Mouse (Mus musculus): ENCODE results near the gene Kctd12b. TPM values are rescaled to one million over a fixed set of nuclear protein-coding genes. Genes with fewer than 3 reads are reported as not detected.

Gene Kctd12b
- under 1 TPM; under 0.01 to 0.21 TPM for polyA plus RNA-seq (2012; fragmentation: generic; extraction: Trizol)

GRCm38 (mm10) chrX:153695782-153696395, at the start of gene Kctd12b:
Gene Kctd12b, minus strand, starts transcription at chrX:153696391.

GRCm38 (mm10) chrX:153723110-153723916, 27.1 kb upstream of the Kctd12b start, which contains the start of gene Nbdy:
Gene Nbdy, plus strand, starts transcription at chrX:153723590.

Other genes starting within 250 kb of the Kctd12b start
- gene Ubqln2, start 198.2 kb downstream of the Kctd12b start, polyA plus RNA-seq (2012; fragmentation: generic; extraction: Trizol): 10 to 100 TPM; 11.0 to 50.9 TPM
- gene Cypt3, start 137.8 kb downstream of the Kctd12b start, polyA plus RNA-seq (2012; fragmentation: generic; extraction: Trizol): not detected
- 100 to 1,000 TPM in 1 of 2 experiments, 10 to 100 TPM in 1; 42.4 to 162 TPM for gene Nbdy, start 27.2 kb upstream of the Kctd12b start, polyA plus RNA-seq (2012; fragmentation: generic; extraction: Trizol)
- gene Spin2c, start 135.8 kb upstream of the Kctd12b start, polyA plus RNA-seq (2012; fragmentation: generic; extraction: Trizol): 1 to 10 TPM in 1 of 2 experiments, under 1 TPM in 1; 0.11 to 2.0 TPM

Measured in C3H10T1/2 (cell line).